Mouse (Mus musculus) NIH3T3 (cell line): Measurements from ENCODE around the gene Abhd11.

Experiments
- DNase-seq: peaks from one replicate; pipeline ENCODE4 v3.0.0-alpha.2; 2012; ENCODE audit warnings: low read depth

Abhd11 gene

GRCm38 (mm10) chr5:134986298-134987268 is 22.4 kb upstream of the Abhd11 start:
- no peak for DNase-seq

- DNase-seq = no peak
These were observed 19.8 kb upstream of the Abhd11 start for GRCm38 (mm10) chr5:134989166-134989565.

GRCm38 (mm10) chr5:134989741-134990140 is 19.2 kb upstream of the Abhd11 start:
- DNase-seq = peak; percentile 89

GRCm38 (mm10) chr5:134992566-134992965 is 16.4 kb upstream of the Abhd11 start:
- no peak for DNase-seq

GRCm38 (mm10) chr5:134998359-134998758 is 10.6 kb upstream of the Abhd11 start:
- peak; percentile 84 for DNase-seq

GRCm38 (mm10) chr5:134999797-135000196 is 9.2 kb upstream of the Abhd11 start:
- no peak for DNase-seq

- no peak for DNase-seq
These were observed 8.2 kb upstream of the Abhd11 start for GRCm38 (mm10) chr5:135000751-135001150.

GRCm38 (mm10) chr5:135001309-135001708 is 7.6 kb upstream of the Abhd11 start:
- peak; percentile 32 for DNase-seq

GRCm38 (mm10) chr5:135002151-135002550 is 6.8 kb upstream of the Abhd11 start:
- DNase-seq = no peak

- no peak for DNase-seq
These were observed 965 bp upstream of the Abhd11 start for GRCm38 (mm10) chr5:135007802-135008571.

GRCm38 (mm10) chr5:135009590-135010319 is 803 bp downstream of the Abhd11 start:
- DNase-seq = peak; percentile 91

GRCm38 (mm10) chr5:135010320-135010709 is 1.4 kb downstream of the Abhd11 start:
- DNase-seq = no peak

- DNase-seq = no peak
These were observed 2.1 kb downstream of the Abhd11 start for GRCm38 (mm10) chr5:135010841-135011743.

- no peak for DNase-seq
These were observed 3.1 kb downstream of the Abhd11 start for GRCm38 (mm10) chr5:135011809-135012613.

- DNase-seq = peak; percentile 84
These were observed 3.9 kb downstream of the Abhd11 start for GRCm38 (mm10) chr5:135012671-135013441.

- peak; percentile 91 for DNase-seq
These were observed 6.5 kb downstream of the Abhd11 start for GRCm38 (mm10) chr5:135015497-135015896.

- DNase-seq = no peak
These were observed 7.3 kb downstream of the Abhd11 start for GRCm38 (mm10) chr5:135016224-135016759.

GRCm38 (mm10) chr5:135021814-135022213 is 12.9 kb downstream of the Abhd11 start:
- peak; percentile 49 for DNase-seq
